Mouse (Mus musculus) right cerebral cortex, postnatal 10 days (tissue): ENCODE measurements at regions not wholly inside any gene's neighbourhood (a gene's known extent, or its start where the extent isn't known, plus 50 kb on each side); places are given as distances from the start of the nearest gene placed in this dataset.

Source experiments
- DNase-seq, 2 experiments: peaks; one replicate each; pipeline ENCODE4 v3.0.0; 2021; ENCODE audit warnings: low spot score in 2 of 2

GRCm38 (mm10) chrX:51913247-51913646 lies 59.3 kb downstream of the 1700080O16Rik start:
- peak; percentile 75 to 85 for DNase-seq

- DNase-seq: no peak
These were observed 61.0 kb downstream of the 1700080O16Rik start for GRCm38 (mm10) chrX:51911566-51911965.

DNA sequence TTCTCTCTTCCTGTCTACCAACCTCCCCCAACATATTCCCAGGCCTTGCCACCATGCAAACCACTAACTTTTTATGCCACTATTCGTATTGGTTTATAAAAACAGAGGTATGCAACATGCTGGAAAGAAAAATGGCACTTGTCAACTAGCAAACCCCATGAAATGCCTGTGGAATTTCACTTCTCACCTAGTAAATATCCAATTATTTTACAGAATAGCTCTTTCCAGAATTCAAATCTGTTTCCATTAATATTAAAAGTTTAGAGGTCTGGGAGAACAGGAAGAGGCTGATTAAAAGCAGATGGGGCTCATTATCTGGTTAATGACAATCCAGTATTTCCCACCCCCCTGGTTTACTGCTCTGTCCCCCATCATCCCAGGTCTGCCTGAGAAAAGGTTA lies 62.0 kb downstream of the 1700080O16Rik start:
- DNase-seq: no peak

DNA sequence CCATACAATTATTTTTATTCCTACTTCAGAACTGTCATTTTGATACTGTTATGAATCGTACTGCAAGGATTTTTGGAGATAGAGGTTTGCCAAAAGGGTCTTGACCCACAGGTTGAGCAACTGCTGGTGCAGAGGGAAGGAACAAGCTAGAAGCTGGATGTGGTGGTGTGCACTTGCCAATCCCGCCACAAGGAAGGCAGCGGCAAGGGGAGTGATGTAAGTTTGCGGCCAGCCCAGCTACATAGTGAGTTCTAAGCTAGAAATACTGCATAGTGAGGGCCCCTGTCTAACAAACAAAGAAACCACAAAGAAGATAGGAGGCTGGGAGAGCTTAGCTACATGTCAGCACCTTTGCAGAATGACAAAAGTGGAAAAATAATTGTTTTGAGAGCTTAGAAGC lies 74.1 kb downstream of the 1700080O16Rik start:
- DNase-seq: no peak

GRCm38 (mm10) chrX:51897059-51897458 lies 75.5 kb downstream of the 1700080O16Rik start:
- no peak for DNase-seq

DNA sequence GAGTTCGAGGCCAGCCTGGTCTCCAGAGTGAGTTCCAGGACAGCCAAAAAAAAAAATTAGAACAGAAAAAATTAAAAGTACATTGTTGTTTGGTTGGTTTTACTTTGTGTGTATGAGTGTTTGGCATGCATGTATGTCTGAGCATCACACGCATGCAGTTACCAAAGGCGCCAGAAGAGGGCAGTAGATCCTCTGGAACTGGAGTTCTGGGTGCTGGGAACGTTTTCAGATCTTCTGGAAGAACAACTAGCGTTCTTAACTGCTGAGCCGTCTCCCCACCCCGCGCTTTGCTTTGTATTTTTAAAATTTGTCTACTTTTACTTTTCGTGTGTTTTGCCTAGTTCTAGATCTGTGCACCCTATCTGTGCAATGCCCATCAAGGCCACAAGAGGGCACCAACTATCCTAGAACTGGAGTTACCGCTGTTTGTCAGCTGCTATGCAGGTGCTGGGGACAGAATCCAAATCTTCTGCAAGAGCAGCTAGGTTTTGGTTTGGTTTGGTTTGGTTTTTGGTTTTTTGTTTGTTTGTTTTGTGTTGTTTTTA lies 76.9 kb downstream of the 1700080O16Rik start:
- DNase-seq: no peak

- no peak for DNase-seq
These were observed 79.9 kb downstream of the 1700080O16Rik start for GRCm38 (mm10) chrX:51892716-51893115.

DNA sequence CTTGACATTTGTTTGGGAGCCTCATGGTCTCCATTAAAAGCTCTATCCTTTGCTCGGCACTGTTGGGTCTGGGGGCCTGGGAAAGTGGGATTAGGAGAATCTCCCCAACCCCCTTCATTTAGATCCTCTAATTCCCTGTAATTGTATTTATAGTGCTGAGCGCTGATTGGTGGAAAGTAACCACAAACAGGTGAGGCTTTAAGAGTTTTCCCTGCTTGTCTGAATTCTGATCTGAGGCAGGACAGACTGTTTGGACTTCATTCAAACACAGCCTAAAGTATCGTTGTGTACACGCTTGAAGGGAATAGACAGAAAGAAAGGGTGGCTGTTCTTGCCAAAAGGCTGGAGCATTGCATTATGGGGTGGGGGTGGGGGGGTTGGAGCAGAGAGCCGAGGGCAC lies 85.1 kb upstream of the Usp26 start:
- no peak for DNase-seq
